Mouse (Mus musculus): ENCODE data around the gene Pglyrp1.
A peak's percentile ranks its signal among the peaks of the same experiment; 100 is the strongest.

The Pglyrp1 gene

GRCm38 (mm10) chr7:18927759-18928158 lies 56.6 kb downstream of the Pglyrp1 start:
- DNase-seq (ENCODE audit: low spot score), result peak; percentile 71
